ENCODE assay signal across 15 mouse cellular contexts in genomic region chr17:30904096-30904495, GRCm38 (mm10). TPM values are rescaled to one million over a fixed set of nuclear protein-coding genes. Genes with fewer than 3 reads are reported as not detected.
"Had no signal": no experiment of that assay in that cellular context is flagged by ENCODE, and none has a peak within 500 bp of the region (broad histone marks: within the 10 kb centered on the region; RNA-seq: fewer than 3 reads in every experiment).

No protein-coding gene starts in this region.

- H3K27ac ChIP-seq: hindbrain, embryonic 14.5 days; intestine, embryonic 15.5 days; layer of hippocampus, adult 2 months; limb, embryonic 12.5 days; liver, embryonic 13.5 days; macrophage; midbrain, embryonic 12.5 days; neural tube, embryonic 15.5 days; stomach, postnatal 0 days had no signal

- ATAC-seq: intestine, embryonic 15.5 days; liver, postnatal 0 days had no signal

- H3K4me1 ChIP-seq: liver, embryonic 13.5 days had no signal

- H3K4me2 ChIP-seq: hindbrain, embryonic 14.5 days; intestine, embryonic 15.5 days; limb, embryonic 12.5 days; liver, embryonic 13.5 days; midbrain, embryonic 12.5 days; neural tube, embryonic 15.5 days had no signal

- DNase-seq: liver; liver, embryonic 13.5 days; liver, postnatal 0 days; thymus, postnatal 14 days had no signal

- H3K9ac ChIP-seq: hindbrain, embryonic 14.5 days; intestine, embryonic 15.5 days; limb, embryonic 12.5 days; liver, embryonic 13.5 days; liver, postnatal 0 days; midbrain, embryonic 12.5 days; neural tube, embryonic 15.5 days had no signal

- H3K36me3 ChIP-seq: intestine, embryonic 15.5 days; limb, embryonic 12.5 days; liver, embryonic 13.5 days; midbrain, embryonic 12.5 days; neural tube, embryonic 15.5 days had no signal

- H3K4me3 ChIP-seq: intestine, embryonic 15.5 days; layer of hippocampus, adult 2 months; limb, embryonic 12.5 days; liver, embryonic 13.5 days; megakaryocyte, embryonic 14.5 days; midbrain, embryonic 12.5 days; neural tube, embryonic 15.5 days had no signal

- H3K9me3 ChIP-seq: intestine, embryonic 15.5 days; liver, embryonic 13.5 days; midbrain, embryonic 12.5 days; neural tube, embryonic 15.5 days had no signal

RNA-seq across cellular contexts. Expression of gene Glp1r, which starts 2.5 kb away (rescaled TPM):
- polyA plus RNA-seq: limb, embryonic 12.5 days; liver, embryonic 13.5 days; liver, postnatal 0 days; macrophage had no signal

RNA-seq across cellular contexts. Expression of gene Umodl1, which starts 50.3 kb away (rescaled TPM):
- polyA plus RNA-seq: hindbrain, embryonic 14.5 days; macrophage; midbrain, embryonic 12.5 days; neural tube, embryonic 11.5 days; stomach, postnatal 0 days; urinary bladder, adult 2 months had no signal
